Mouse (Mus musculus) hindbrain, embryonic 16.5 days (tissue): ENCODE measurements at regions not wholly inside any gene's neighbourhood (a gene's known extent, or its start where the extent isn't known, plus 50 kb on each side); places are given as distances from the start of the nearest gene placed in this dataset.

Experiments used
- ATAC-seq: fragments of 200-750 bp; cut with Nextera tagmentation; 2 replicates; pipeline ENCODE4 v1.8.0; 2017; ENCODE audit warnings: moderate TSS enrichment, moderate library complexity
- H3K27ac ChIP-seq: fragments of 300-500 bp; sonication (generic); 2 replicates; pipeline ENCODE4 v1.5.1; 2014; ENCODE audit warnings: low read depth, mild to moderate bottlenecking, control low read depth, low read length, moderate library complexity
- H3K27me3 ChIP-seq: fragments of 300-500 bp; sonication (generic); replicated peaks from 2 replicates; pipeline ENCODE4 v1.6.1; 2014; ENCODE audit warnings: low read length; ENCODE audit not compliant: control insufficient read depth, insufficient read depth
- H3K36me3 ChIP-seq: fragments of 300-500 bp; sonication (generic); 2 replicates; pipeline ENCODE4 v1.6.1; 2014; ENCODE audit warnings: mild to moderate bottlenecking, low read length, moderate library complexity, mixed read lengths; ENCODE audit not compliant: control insufficient read depth, insufficient read depth
- H3K4me1 ChIP-seq: fragments of 300-500 bp; sonication (generic); 2 replicates; pipeline ENCODE4 v1.6.1; 2014; ENCODE audit warnings: low read depth, low read length; ENCODE audit not compliant: control insufficient read depth, insufficient read depth
- H3K4me2 ChIP-seq: fragments of 300-500 bp; sonication (generic); 2 replicates; pipeline ENCODE4 v1.6.1; 2014; ENCODE audit warnings: mild to moderate bottlenecking, low read length, control low read depth, moderate library complexity
- H3K4me3 ChIP-seq: fragments of 300-500 bp; sonication (generic); 2 replicates; pipeline ENCODE4 v1.5.1; 2014; ENCODE audit warnings: mild to moderate bottlenecking, low read length, control low read depth, moderate library complexity
- H3K9ac ChIP-seq: fragments of 300-500 bp; sonication (generic); 2 replicates; pipeline ENCODE4 v1.6.1; 2014; ENCODE audit warnings: low read depth, mild to moderate bottlenecking, control low read depth, low read length, moderate library complexity
- H3K9me3 ChIP-seq: fragments of 300-500 bp; sonication (generic); 2 replicates; pipeline ENCODE4 v1.6.1; 2014; ENCODE audit warnings: mild to moderate bottlenecking, low read length, moderate library complexity; ENCODE audit not compliant: control insufficient read depth
- WGBS: fragments of 180-500 bp; shearing (Covaris S2); extraction: QIAGEN DNeasy Blood & Tissue Kit; methylation state at CpG from one replicate; pipeline ENCODE4 v1.1.7; 2014; 5-methylcytosine and 5-hydroxymethylcytosine counted together

GRCm38 (mm10) chr11:114291258-114291657 is 224.4 kb upstream of the Sdk2 start:
- H3K36me3 ChIP-seq, result no peaks in the 10 kb centered on the region
- no peak overlapping the region for H3K4me2 ChIP-seq
- no peak overlapping the region for H3K27ac ChIP-seq
- ATAC-seq, result no peak
- H3K4me1 ChIP-seq, result peaks cover 15% of the 10 kb centered on the region
- no peaks in the 10 kb centered on the region for H3K27me3 ChIP-seq
- no peak overlapping the region for H3K4me3 ChIP-seq
- no peak overlapping the region for H3K9ac ChIP-seq
- 88% methylated on average over 5 of the region's 5 CpGs for WGBS
- no peaks in the 10 kb centered on the region for H3K9me3 ChIP-seq

DNA sequence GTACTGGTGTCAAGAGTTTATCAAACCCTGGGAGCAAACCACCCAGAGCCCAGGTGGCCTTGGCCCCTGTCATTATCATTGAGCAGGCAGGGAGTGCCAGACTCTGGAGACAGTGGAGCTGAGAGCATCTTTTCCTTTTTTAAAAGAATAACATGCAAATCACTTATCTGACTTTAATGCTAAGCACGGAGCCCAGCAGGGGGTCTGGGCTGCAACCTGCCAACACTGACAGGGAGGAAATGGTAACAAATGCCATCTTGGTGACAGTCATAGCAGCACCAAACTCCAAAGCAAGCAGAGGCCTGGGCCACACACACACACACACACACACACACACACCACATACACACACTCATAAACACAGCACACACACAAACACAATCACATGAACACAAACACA is 223.1 kb upstream of the Sdk2 start:
- Histone ChIP-seq H3K36me3 (no peaks in the 10 kb centered on the region), H3K4me2 (no peak overlapping the region), H3K9me3 (no peaks in the 10 kb centered on the region), H3K27me3 (no peaks in the 10 kb centered on the region), H3K4me3 (no peak overlapping the region), H3K27ac (no peak overlapping the region), H3K9ac (no peak overlapping the region), H3K4me1 (peaks cover 11% of the 10 kb centered on the region)
- 53% methylated on average over 1 of the region's 1 CpGs for WGBS
- ATAC-seq, result no peak

DNA sequence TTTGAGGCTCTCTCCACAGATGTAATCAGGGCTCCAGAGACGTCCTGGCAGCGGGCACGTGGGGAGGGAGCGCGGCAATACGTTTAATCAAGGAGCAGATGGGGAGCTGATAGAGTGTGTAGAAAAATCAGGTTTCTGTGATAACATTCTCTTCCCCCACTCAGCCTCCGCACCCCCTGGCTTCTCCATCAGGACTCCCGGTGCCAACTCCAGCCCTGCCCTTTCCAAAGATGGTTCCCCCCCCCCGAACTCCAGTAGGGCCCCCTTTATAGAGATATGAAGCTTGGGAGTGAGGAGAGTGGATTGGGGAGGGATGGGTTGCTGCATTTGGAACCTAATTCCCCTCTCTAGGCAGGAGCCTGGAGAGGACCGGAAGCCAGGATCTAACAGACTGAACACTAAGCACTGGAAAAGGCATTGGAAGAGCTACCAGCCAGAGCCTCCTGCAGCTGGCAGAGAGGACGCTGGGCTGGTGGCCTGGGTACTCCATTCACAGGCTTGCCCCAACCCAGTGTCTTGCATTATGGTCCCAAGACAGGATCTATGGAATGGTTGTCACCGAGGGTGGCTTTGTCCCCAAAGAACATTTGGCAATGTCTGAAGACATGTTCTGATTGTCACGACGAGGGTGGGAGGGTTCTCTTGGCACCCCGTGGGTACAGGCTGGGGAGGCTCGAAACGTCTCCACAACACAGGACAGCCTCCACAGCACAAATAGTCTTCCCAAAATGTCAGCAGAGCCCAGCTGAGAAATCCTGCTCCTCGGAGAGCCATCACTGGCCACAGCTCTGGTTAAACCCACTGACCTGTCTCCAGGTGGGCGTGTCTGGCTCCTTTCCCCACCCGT is 218.2 kb upstream of the Sdk2 start:
- no peak overlapping the region for H3K4me3 ChIP-seq
- no peaks in the 10 kb centered on the region for H3K9me3 ChIP-seq
- peak; percentile 35; the same call in 1 of the 2 replicates for ATAC-seq
- no peaks in the 10 kb centered on the region for H3K27me3 ChIP-seq
- no peak overlapping the region for H3K4me2 ChIP-seq
- H3K4me1 ChIP-seq, result peaks cover 9% of the 10 kb centered on the region
- no peaks in the 10 kb centered on the region for H3K36me3 ChIP-seq
- WGBS, result 62% methylated on average over 20 of the region's 20 CpGs
- no peak overlapping the region for H3K9ac ChIP-seq
- no peak overlapping the region for H3K27ac ChIP-seq

DNA sequence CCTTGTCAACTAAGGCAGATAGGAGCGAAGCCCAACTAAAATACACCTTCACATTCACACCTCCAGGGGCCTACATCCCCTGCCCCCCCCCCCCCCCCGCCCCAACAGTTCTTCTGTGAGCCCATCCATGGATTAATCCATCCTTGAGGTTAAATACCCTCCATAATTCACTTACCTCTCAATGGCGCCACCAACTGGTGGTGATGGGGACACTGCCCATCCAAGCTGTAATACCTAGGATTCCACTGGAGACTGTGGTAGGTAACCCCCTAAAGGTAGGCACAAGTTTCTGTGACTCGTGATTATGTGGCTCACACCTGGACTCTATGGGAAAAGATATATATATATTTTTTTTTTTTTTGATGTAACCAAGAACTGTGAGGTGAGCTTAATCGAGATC is 216.4 kb upstream of the Sdk2 start:
- Histone ChIP-seq H3K9me3 (no peaks in the 10 kb centered on the region), H3K4me1 (peaks cover 9% of the 10 kb centered on the region), H3K4me2 (no peak overlapping the region), H3K36me3 (no peaks in the 10 kb centered on the region), H3K9ac (no peak overlapping the region), H3K27ac (no peak overlapping the region), H3K4me3 (no peak overlapping the region), H3K27me3 (no peaks in the 10 kb centered on the region)
- ATAC-seq, result no peak
- WGBS, result 53% methylated on average over 4 of the region's 5 CpGs

- no peak overlapping the region for H3K27ac ChIP-seq
- no peak overlapping the region for H3K4me3 ChIP-seq
- H3K36me3 ChIP-seq, result no peaks in the 10 kb centered on the region
- 56% methylated on average over 3 of the region's 5 CpGs for WGBS
- no peak overlapping the region for H3K9ac ChIP-seq
- no peaks in the 10 kb centered on the region for H3K27me3 ChIP-seq
- peaks cover 15% of the 10 kb centered on the region for H3K4me1 ChIP-seq
- H3K4me2 ChIP-seq, result no peak overlapping the region
- no peak for ATAC-seq
- H3K9me3 ChIP-seq, result no peaks in the 10 kb centered on the region
These were observed 215.7 kb upstream of the Sdk2 start for GRCm38 (mm10) chr11:114282566-114282965.

- H3K4me1 ChIP-seq, result peaks cover 19% of the 10 kb centered on the region
- H3K27ac ChIP-seq, result no peak overlapping the region
- no peak overlapping the region for H3K9ac ChIP-seq
- no peak overlapping the region for H3K4me3 ChIP-seq
- 76% methylated on average over 9 of the region's 9 CpGs for WGBS
- H3K4me2 ChIP-seq, result no peak overlapping the region
- H3K27me3 ChIP-seq, result no peaks in the 10 kb centered on the region
- ATAC-seq, result no peak
- no peaks in the 10 kb centered on the region for H3K9me3 ChIP-seq
- no peaks in the 10 kb centered on the region for H3K36me3 ChIP-seq
These were observed 215.0 kb upstream of the Sdk2 start for GRCm38 (mm10) chr11:114281846-114282245.

GRCm38 (mm10) chr11:114281041-114281695 is 214.3 kb upstream of the Sdk2 start:
- Histone ChIP-seq H3K27me3 (no peaks in the 10 kb centered on the region), H3K4me2 (no peak overlapping the region), H3K27ac (no peak overlapping the region), H3K9me3 (no peaks in the 10 kb centered on the region), H3K4me1 (peaks cover 19% of the 10 kb centered on the region), H3K4me3 (no peak overlapping the region), H3K9ac (no peak overlapping the region), H3K36me3 (no peaks in the 10 kb centered on the region)
- no peak for ATAC-seq
- WGBS, result 72% methylated on average over 14 of the region's 14 CpGs

GRCm38 (mm10) chr11:114277513-114278304 is 210.9 kb upstream of the Sdk2 start:
- peak; percentile 46; the same call in 1 of the 2 replicates for ATAC-seq
- Histone ChIP-seq H3K4me2 (no peak overlapping the region), H3K36me3 (no peaks in the 10 kb centered on the region), H3K4me1 (peaks cover 10% of the 10 kb centered on the region), H3K27ac (no peak overlapping the region), H3K4me3 (no peak overlapping the region), H3K9me3 (no peaks in the 10 kb centered on the region), H3K9ac (no peak overlapping the region), H3K27me3 (no peaks in the 10 kb centered on the region)
- 55% methylated on average over 26 of the region's 26 CpGs for WGBS
